Mouse (Mus musculus) embryonic facial prominence, embryonic 13.5 days (tissue): Measurements from ENCODE around the gene P2ry12. TPM values are rescaled to one million over a fixed set of nuclear protein-coding genes. Genes with fewer than 3 reads are reported as not detected.

Experiments
- ATAC-seq: fragments of 200-750 bp; cut with Nextera tagmentation; 2 replicates; pipeline ENCODE4 v1.8.0; 2017; ENCODE audit warnings: low read depth; ENCODE audit not compliant: insufficient number of reproducible peaks, insufficient read depth, low FRiP score, low TSS enrichment
- H3K27ac ChIP-seq: fragments of 300-500 bp; sonication (generic); 2 replicates; pipeline ENCODE4 v1.5.1; 2015; ENCODE audit warnings: moderate library complexity, mild to moderate bottlenecking, inconsistent platforms
- H3K27me3 ChIP-seq: fragments of 300-500 bp; sonication (generic); 2 replicates; pipeline ENCODE4 v1.6.1; 2015; ENCODE audit warnings: mild to moderate bottlenecking, inconsistent platforms
- H3K36me3 ChIP-seq: fragments of 300-500 bp; sonication (generic); 2 replicates; pipeline ENCODE4 v1.6.1; 2015; ENCODE audit warnings: mild to moderate bottlenecking, inconsistent platforms
- H3K4me1 ChIP-seq: fragments of 300-500 bp; sonication (generic); 2 replicates; pipeline ENCODE4 v1.6.1; 2015; ENCODE audit warnings: inconsistent platforms
- H3K4me2 ChIP-seq: fragments of 300-500 bp; sonication (generic); 2 replicates; pipeline ENCODE4 v1.6.1; 2015; ENCODE audit warnings: moderate library complexity, mild to moderate bottlenecking, inconsistent platforms
- H3K4me3 ChIP-seq: fragments of 300-500 bp; sonication (generic); 2 replicates; pipeline ENCODE4 v1.5.1; 2015; ENCODE audit warnings: mild to moderate bottlenecking, inconsistent platforms
- H3K9ac ChIP-seq: fragments of 300-500 bp; sonication (generic); 2 replicates; pipeline ENCODE4 v1.6.1; 2015; ENCODE audit warnings: mild to moderate bottlenecking, inconsistent platforms
- H3K9me3 ChIP-seq: fragments of 300-500 bp; sonication (generic); 2 replicates; pipeline ENCODE4 v1.6.1; 2016; ENCODE audit warnings: inconsistent platforms
- WGBS: fragments of 180-500 bp; shearing (Covaris S2); methylation state at CpG from one replicate; pipeline ENCODE4 v1.1.7; 2015; ENCODE audit warnings: mixed read lengths; 5-methylcytosine and 5-hydroxymethylcytosine counted together
- polyA plus RNA-seq: library from polyadenylated mRNA; unstranded; fragments of >200 nt; fragmentation: Nextera tagmentation; extraction: Ambion mirVana; gene quantifications from 2 replicates; pipeline ENCODE4 v1.2.1, GENCODE M21; 2015

P2ry12 gene
- polyA plus RNA-seq, 1 experiment from 2014 or later: 1.5 TPM

DNA sequence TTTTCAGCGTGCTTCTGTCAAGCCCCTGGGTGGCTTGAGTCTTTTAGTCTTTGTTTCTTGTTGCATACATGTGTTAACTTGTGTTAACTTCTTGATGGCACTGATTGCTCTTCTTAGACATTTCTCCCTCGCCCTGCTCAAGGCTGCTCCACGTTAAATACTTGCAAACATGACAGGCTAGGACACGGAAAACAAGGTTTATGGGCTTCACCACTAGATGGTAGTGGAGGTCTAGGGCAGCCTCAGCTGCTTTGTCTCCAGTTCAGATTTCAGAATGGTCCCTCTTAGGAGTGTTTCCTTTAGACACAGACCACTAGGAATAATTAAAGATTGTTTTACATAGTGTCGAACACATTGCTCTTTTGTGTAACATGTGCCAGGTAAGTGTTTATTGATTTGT, 87.4 kb downstream of the P2ry12 start:
- ATAC-seq: 0 out of 2 replicates have a peak, but pooled peaks have one; percentile 43
- WGBS: 24% methylated on average over 5 of the region's 5 CpGs
- H3K27ac ChIP-seq: no peak overlapping the region

GRCm38 (mm10) chr3:59174426-59175154, 88.1 kb downstream of the P2ry12 start:
- no peak overlapping the region for H3K4me2 ChIP-seq
- no peak overlapping the region for H3K9ac ChIP-seq
- H3K4me1 ChIP-seq: peaks cover 8% of the 10 kb centered on the region; the same call in 1 of the 2 replicates
- no peaks in the 10 kb centered on the region for H3K9me3 ChIP-seq
- no peak overlapping the region for H3K4me3 ChIP-seq
- H3K27ac ChIP-seq: no peak overlapping the region
- no peaks in the 10 kb centered on the region for H3K36me3 ChIP-seq
- no peaks in the 10 kb centered on the region for H3K27me3 ChIP-seq
- 74% methylated on average over 6 of the region's 6 CpGs for WGBS
- ATAC-seq: no peak

More for the DNA sequence above, 87.4 kb downstream of the P2ry12 start:
- Histone ChIP-seq H3K4me3 (no peak overlapping the region), H3K4me1 (peaks cover 2% of the 10 kb centered on the region; the same call in 1 of the 2 replicates), H3K4me2 (no peak overlapping the region), H3K27me3 (no peaks in the 10 kb centered on the region), H3K9me3 (no peaks in the 10 kb centered on the region), H3K36me3 (no peaks in the 10 kb centered on the region), H3K9ac (no peak overlapping the region)

DNA sequence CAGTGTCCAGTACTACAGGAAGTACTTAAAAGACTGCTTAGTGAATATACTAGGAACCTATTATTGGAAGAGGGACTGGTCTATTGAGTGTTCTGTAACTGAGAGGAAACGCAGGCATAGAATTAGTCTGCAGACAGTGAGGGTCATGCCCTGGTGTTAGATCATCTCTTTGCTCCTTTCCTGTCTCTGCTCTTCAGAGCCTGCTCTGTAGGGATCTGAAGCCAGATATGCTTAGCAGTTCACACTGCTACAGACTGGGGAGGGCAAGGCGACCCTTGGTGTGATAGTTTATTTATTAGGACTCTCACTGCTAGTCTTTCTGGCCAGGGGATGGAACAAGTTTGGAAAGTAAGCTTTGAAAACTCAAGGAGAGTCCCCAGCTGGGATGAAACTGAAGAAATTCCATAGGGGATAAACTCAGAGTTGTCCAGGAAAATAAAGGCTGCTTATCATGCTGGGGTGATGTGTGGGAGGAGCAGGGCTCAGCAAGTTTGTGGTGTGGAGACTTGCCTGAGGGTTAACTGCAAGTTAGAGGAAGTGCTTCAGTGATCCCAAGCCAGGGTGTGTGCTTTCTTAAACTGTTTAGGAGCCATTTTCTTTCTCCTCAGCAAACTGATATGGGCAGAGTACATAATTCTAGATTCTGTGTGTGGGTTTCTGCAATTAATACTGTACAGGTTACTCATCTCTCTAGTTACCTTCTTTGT, 92.6 kb downstream of the P2ry12 start:
- no peak overlapping the region for H3K4me2 ChIP-seq
- no peak for ATAC-seq
- no peaks in the 10 kb centered on the region for H3K9me3 ChIP-seq
- H3K4me1 ChIP-seq: peaks cover 8% of the 10 kb centered on the region; the same call in 1 of the 2 replicates
- H3K4me3 ChIP-seq: no peak overlapping the region
- no peaks in the 10 kb centered on the region for H3K27me3 ChIP-seq
- no peaks in the 10 kb centered on the region for H3K36me3 ChIP-seq
- H3K27ac ChIP-seq: no peak overlapping the region
- H3K9ac ChIP-seq: no peak overlapping the region
- 43% methylated on average over 2 of the region's 2 CpGs for WGBS

GRCm38 (mm10) chr3:59169215-59169614, 93.5 kb downstream of the P2ry12 start:
- peaks cover 8% of the 10 kb centered on the region; the same call in 1 of the 2 replicates for H3K4me1 ChIP-seq
- no peaks in the 10 kb centered on the region for H3K27me3 ChIP-seq
- H3K36me3 ChIP-seq: no peaks in the 10 kb centered on the region
- H3K4me2 ChIP-seq: no peak overlapping the region
- no peak overlapping the region for H3K27ac ChIP-seq
- H3K9ac ChIP-seq: no peak overlapping the region
- WGBS: 55% methylated on average over 4 of the region's 4 CpGs
- no peaks in the 10 kb centered on the region for H3K9me3 ChIP-seq
- H3K4me3 ChIP-seq: no peak overlapping the region
- ATAC-seq: no peak

DNA sequence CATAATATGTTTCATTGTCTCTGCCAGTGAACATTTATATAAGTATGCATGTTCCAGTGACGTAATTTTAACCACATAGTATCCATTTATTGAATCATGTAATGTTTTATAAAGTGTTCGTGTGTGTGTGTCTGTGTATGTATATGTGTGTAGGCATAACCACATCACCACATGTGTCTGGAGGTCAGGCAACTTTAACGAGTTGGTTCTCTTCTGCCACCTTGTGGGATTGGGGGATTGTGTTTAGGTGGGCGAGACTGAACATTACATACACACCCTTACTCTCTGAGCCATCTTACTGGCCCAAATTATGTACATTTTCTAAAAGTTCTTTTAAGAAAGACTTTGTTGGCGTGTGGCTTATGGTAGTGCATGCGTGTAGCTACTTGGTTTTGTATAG, 94.2 kb downstream of the P2ry12 start:
- H3K9me3 ChIP-seq: no peaks in the 10 kb centered on the region
- ATAC-seq: no peak
- H3K4me1 ChIP-seq: peaks cover 8% of the 10 kb centered on the region; the same call in 1 of the 2 replicates
- H3K4me3 ChIP-seq: no peak overlapping the region
- H3K27ac ChIP-seq: no peak overlapping the region
- H3K9ac ChIP-seq: no peak overlapping the region
- no peaks in the 10 kb centered on the region for H3K27me3 ChIP-seq
- 88% methylated on average over 6 of the region's 6 CpGs for whole genome bisulfite sequencing
- no peaks in the 10 kb centered on the region for H3K36me3 ChIP-seq
- no peak overlapping the region for H3K4me2 ChIP-seq

DNA sequence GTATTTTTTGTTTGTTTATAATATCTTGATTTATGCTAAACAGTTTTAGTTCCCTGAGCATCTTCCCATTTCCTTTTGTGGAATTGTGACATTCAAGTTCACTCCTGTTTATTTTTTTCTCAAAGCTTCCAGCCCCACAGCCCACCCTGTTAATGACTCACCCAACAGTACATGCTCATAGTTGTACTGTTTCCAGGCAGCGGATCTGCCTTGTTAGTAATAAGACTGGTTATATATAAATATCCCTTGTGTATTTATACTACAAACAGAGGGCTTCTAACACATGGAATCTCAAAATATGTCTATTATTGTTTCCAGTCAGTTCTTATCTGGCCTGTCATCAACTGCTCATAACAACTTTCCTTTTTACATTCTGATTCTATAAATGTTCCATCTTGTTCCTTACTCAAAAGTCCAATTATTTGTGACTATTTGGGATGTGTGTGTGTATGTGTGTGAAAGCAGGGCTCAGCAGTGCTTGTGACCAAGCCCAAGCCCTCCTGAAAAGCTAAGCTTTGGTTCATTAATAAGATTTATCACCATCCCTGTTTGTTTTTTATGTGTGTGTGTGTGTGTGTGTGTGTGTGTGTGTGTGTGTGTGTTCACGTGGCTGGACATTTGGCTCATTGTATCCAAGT, 95.1 kb downstream of the P2ry12 start:
- Histone ChIP-seq H3K36me3 (no peaks in the 10 kb centered on the region), H3K27me3 (no peaks in the 10 kb centered on the region), H3K9ac (no peak overlapping the region), H3K9me3 (no peaks in the 10 kb centered on the region), H3K27ac (no peak overlapping the region), H3K4me2 (no peak overlapping the region), H3K4me3 (no peak overlapping the region), H3K4me1 (peaks cover 8% of the 10 kb centered on the region; the same call in 1 of the 2 replicates)
- ATAC-seq: no peak
- WGBS: 90% methylated on average over 2 of the region's 2 CpGs

Other genes starting within 250 kb of the P2ry12 start
- gene Gpr171, start 161.1 kb downstream of the P2ry12 start, polyA plus RNA-seq: 1.7 and 2.4 TPM in 2 replicates
- gene P2ry14, start 109.3 kb downstream of the P2ry12 start, polyA plus RNA-seq: 2.1 and 2.4 TPM in 2 replicates
- gene Gpr87, start 67.8 kb downstream of the P2ry12 start, polyA plus RNA-seq: 2.6 and 3.5 TPM in 2 replicates
- gene P2ry13, start 52.0 kb downstream of the P2ry12 start, polyA plus RNA-seq: 1.0 and 1.2 TPM in 2 replicates
- gene Igsf10, start 81.5 kb upstream of the P2ry12 start, polyA plus RNA-seq: 26.8 and 28.3 TPM in 2 replicates